Mouse (Mus musculus): ENCODE results near the gene Fam129a.
"Not testable (repeated sequence)": the region's sequence is repeated elsewhere in the genome, so short reads cannot be mapped to it uniquely, and the experiment has no call there.

The Fam129a gene

GRCm38 (mm10) chr1:151584565-151585216 lies 13.7 kb downstream of the Fam129a start:
- no peak for DNase-seq

- no peak for DNase-seq
These were observed 14.7 kb downstream of the Fam129a start for GRCm38 (mm10) chr1:151585647-151586046.

GRCm38 (mm10) chr1:151592085-151593017 lies 21.4 kb downstream of the Fam129a start:
- no peak for DNase-seq

GRCm38 (mm10) chr1:151594906-151595305 lies 23.9 kb downstream of the Fam129a start:
- DNase-seq, result no peak

- DNase-seq, result no peak
These were observed 24.8 kb downstream of the Fam129a start for GRCm38 (mm10) chr1:151595600-151596299.

GRCm38 (mm10) chr1:151596562-151596961 lies 25.6 kb downstream of the Fam129a start:
- DNase-seq, result no peak

- DNase-seq, result no peak
These were observed 26.8 kb downstream of the Fam129a start for GRCm38 (mm10) chr1:151597677-151598297.

- DNase-seq, result no peak
These were observed 27.9 kb downstream of the Fam129a start for GRCm38 (mm10) chr1:151598876-151599275.

GRCm38 (mm10) chr1:151604328-151604727 lies 33.3 kb downstream of the Fam129a start:
- no peak for DNase-seq

- DNase-seq, result not testable (repeated sequence)
These were observed 37.0 kb downstream of the Fam129a start for GRCm38 (mm10) chr1:151607957-151608356.

- no peak for DNase-seq
These were observed 39.6 kb downstream of the Fam129a start for GRCm38 (mm10) chr1:151610621-151611020.

GRCm38 (mm10) chr1:151614320-151614935 lies 43.4 kb downstream of the Fam129a start:
- no peak for DNase-seq

GRCm38 (mm10) chr1:151615625-151616024 lies 44.6 kb downstream of the Fam129a start:
- no peak for DNase-seq

- DNase-seq, result no peak
These were observed 45.7 kb downstream of the Fam129a start for GRCm38 (mm10) chr1:151616555-151617205.

GRCm38 (mm10) chr1:151618251-151618650 lies 47.3 kb downstream of the Fam129a start:
- DNase-seq, result no peak

- DNase-seq, result no peak
These were observed 48.3 kb downstream of the Fam129a start for GRCm38 (mm10) chr1:151619281-151619711.

GRCm38 (mm10) chr1:151620730-151621129 lies 49.7 kb downstream of the Fam129a start:
- DNase-seq, result no peak

GRCm38 (mm10) chr1:151624442-151625226 lies 53.6 kb downstream of the Fam129a start:
- no peak for DNase-seq

- no peak for DNase-seq
These were observed 54.3 kb downstream of the Fam129a start for GRCm38 (mm10) chr1:151625260-151625659.

- no peak for DNase-seq
These were observed 54.7 kb downstream of the Fam129a start for GRCm38 (mm10) chr1:151625690-151626089.

- DNase-seq, result no peak
These were observed 55.6 kb downstream of the Fam129a start for GRCm38 (mm10) chr1:151626631-151627030.

Measured in embryo, embryonic 11 days (tissue).